Mouse (Mus musculus): Measurements from ENCODE around the gene Fads6.

- TF ChIP-seq ZC3H11A (IDR thresholded peaks at IDR 0.05; ENCODE audit: borderline replicate concordance, low read depth, low read length) (no peak), ZNF384 (IDR thresholded peaks at IDR 0.05; ENCODE audit: low read depth, low read length) (no peak), CHD2 (IDR thresholded peaks at IDR 0.05; ENCODE audit: low read depth, low read length) (no peak), HCFC1 (IDR thresholded peaks at IDR 0.05; ENCODE audit: borderline replicate concordance, insufficient read depth, low read length) (no peak)
Measured at GRCm38 (mm10) chr11:115232889-115233288, 64.6 kb downstream of the Fads6 start.
